Mouse (Mus musculus): Measurements from ENCODE around the gene Hectd4.

DNA sequence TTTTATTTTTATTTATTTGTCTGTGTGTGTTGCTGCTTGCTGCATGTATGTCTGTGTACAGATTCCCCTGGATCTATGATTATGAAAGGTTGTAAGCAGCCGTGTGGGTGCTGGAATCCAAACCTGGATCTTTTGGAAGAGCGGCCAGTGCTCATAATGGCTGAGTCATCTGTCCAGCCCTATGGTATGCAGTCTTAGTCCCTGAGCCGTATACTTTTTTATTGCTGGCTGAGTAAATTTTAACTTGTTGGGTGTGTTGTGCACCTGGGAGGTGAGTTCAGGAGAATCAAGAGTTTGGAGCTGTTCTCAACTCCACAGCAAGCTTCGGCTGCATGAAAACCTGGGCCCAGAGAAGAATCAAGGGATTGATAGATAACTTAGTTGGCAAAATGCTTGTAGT, 191.0 kb downstream of the Hectd4 start:
- TF ChIP-seq CTCF (IDR thresholded peaks at IDR 0.05; ENCODE audit: control insufficient read depth, insufficient read depth, low read length), result no peak
- TF ChIP-seq POLR2A (IDR thresholded peaks at IDR 0.05; ENCODE audit: borderline replicate concordance, control insufficient read depth, low read depth, low read length), result no peak
